Mouse (Mus musculus): ENCODE measurements at regions not wholly inside any gene's neighbourhood (a gene's known extent, or its start where the extent isn't known, plus 50 kb on each side); places are given as distances from the start of the nearest gene placed in this dataset.

DNA sequence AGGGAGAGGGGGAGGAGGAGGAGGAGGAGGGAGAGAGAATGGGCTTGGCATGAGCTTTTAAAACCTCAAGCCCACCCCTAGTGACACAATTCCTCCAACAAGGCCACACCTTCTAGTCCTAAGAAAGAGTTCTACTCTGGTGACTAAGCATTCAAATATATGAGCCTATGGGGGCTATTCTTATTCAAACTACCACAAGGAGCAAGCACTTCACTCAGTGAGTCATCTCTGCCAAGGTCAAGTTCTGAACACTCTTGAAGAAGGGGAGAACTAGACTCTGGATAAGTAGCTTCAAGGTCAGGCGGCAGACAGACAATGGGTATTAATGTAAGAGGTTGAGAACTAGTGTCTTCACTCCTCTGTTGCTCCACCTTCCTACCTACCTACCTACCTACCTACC, 239.0 kb upstream of the S100g start:
- H3K27ac ChIP-seq (ENCODE audit: low read depth): no peak overlapping the region

DNA sequence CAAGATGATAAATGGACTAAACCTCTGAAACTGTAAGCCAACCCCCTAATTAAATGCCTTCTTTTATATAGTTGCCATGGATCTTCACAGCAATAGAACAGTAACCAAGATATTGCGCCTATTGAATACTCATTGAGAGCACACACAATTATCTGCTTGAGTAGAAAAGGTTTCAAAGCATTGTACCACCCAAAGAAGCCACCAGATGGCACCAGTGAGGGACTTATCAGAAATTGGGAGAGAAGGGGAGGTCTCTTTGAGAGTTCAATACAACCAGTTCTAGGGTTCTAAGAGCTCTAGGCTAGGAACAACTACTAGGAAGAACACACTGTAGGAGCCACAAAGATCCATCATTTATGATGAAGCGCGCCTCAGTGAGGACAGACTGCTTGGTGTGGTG, 217.2 kb upstream of the S100g start:
- H3K27ac ChIP-seq (ENCODE audit: low read depth): no peak overlapping the region
- ATAC-seq (ENCODE audit: insufficient read depth, low read depth) (no peak), DNase-seq (ENCODE audit: low spot score) (no peak)
- H3K36me3 ChIP-seq (replicated peaks; ENCODE audit: control insufficient read depth, insufficient read depth, low read length): no peaks in the 10 kb centered on the region
- no peaks in the 10 kb centered on the region for H3K27me3 ChIP-seq (ENCODE audit: control insufficient read depth, insufficient read depth, low read length)
- 90% methylated on average over 3 of the region's 3 CpGs for WGBS
- no peak for TF ChIP-seq EP300 (IDR thresholded peaks at IDR 0.05; ENCODE audit: low read depth)
- peak; percentile 15; the same call in 1 of the 2 replicates for TF ChIP-seq CTCF (IDR thresholded peaks at IDR 0.05; ENCODE audit: low read depth)
- H3K4me1 ChIP-seq (ENCODE audit: control insufficient read depth, insufficient read depth): no peaks in the 10 kb centered on the region
- no peaks in the 10 kb centered on the region for H3K9me3 ChIP-seq (replicated peaks; ENCODE audit: control insufficient read depth, low read length)
- no peak overlapping the region for H3K4me2 ChIP-seq (ENCODE audit: low read depth, low read length)
- no peak overlapping the region for H3K4me3 ChIP-seq (ENCODE audit: low read depth, low read length)
- H3K9ac ChIP-seq (replicated peaks; ENCODE audit: low read depth, low read length): no peak overlapping the region

More for the DNA sequence above, 239.0 kb upstream of the S100g start:
- Histone ChIP-seq H3K9me3 (replicated peaks; ENCODE audit: control insufficient read depth, low read length) (no peaks in the 10 kb centered on the region), H3K9ac (replicated peaks; ENCODE audit: low read depth, low read length) (no peak overlapping the region), H3K4me1 (ENCODE audit: control insufficient read depth, insufficient read depth) (no peaks in the 10 kb centered on the region), H3K4me2 (ENCODE audit: low read depth, low read length) (no peak overlapping the region), H3K27me3 (ENCODE audit: control insufficient read depth, insufficient read depth, low read length) (no peaks in the 10 kb centered on the region), H3K36me3 (replicated peaks; ENCODE audit: control insufficient read depth, insufficient read depth, low read length) (no peaks in the 10 kb centered on the region), H3K4me3 (ENCODE audit: low read depth, low read length) (no peak overlapping the region)
- DNase-seq (ENCODE audit: low spot score): no peak
- WGBS: 80% methylated on average over 1 of the region's 1 CpGs
- no peak for ATAC-seq (ENCODE audit: insufficient read depth, low read depth)
- TF ChIP-seq EP300 (IDR thresholded peaks at IDR 0.05; ENCODE audit: low read depth) (no peak), CTCF (IDR thresholded peaks at IDR 0.05; ENCODE audit: low read depth) (no peak)

- H3K36me3 ChIP-seq (replicated peaks; ENCODE audit: control insufficient read depth, insufficient read depth, low read length): no peaks in the 10 kb centered on the region
- no peaks in the 10 kb centered on the region for H3K9me3 ChIP-seq (replicated peaks; ENCODE audit: control insufficient read depth, low read length)
- DNase-seq (ENCODE audit: low spot score) (no peak), ATAC-seq (ENCODE audit: insufficient read depth, low read depth) (no peak)
- WGBS: 81% methylated on average over 2 of the region's 2 CpGs
- no peaks in the 10 kb centered on the region for H3K4me1 ChIP-seq (ENCODE audit: control insufficient read depth, insufficient read depth)
- H3K4me3 ChIP-seq (ENCODE audit: low read depth, low read length): no peak overlapping the region
- no peak overlapping the region for H3K27ac ChIP-seq (ENCODE audit: low read depth)
- no peaks in the 10 kb centered on the region for H3K27me3 ChIP-seq (ENCODE audit: control insufficient read depth, insufficient read depth, low read length)
- no peak overlapping the region for H3K4me2 ChIP-seq (ENCODE audit: low read depth, low read length)
- no peak for TF ChIP-seq CTCF (IDR thresholded peaks at IDR 0.05; ENCODE audit: low read depth)
- no peak for TF ChIP-seq EP300 (IDR thresholded peaks at IDR 0.05; ENCODE audit: low read depth)
- H3K9ac ChIP-seq (replicated peaks; ENCODE audit: low read depth, low read length): no peak overlapping the region
Measured at GRCm38 (mm10) chrX:163164810-163165209, 200.4 kb upstream of the S100g start.

GRCm38 (mm10) chrX:163155251-163155650, 190.9 kb upstream of the S100g start:
- Histone ChIP-seq H3K27ac (ENCODE audit: low read depth) (no peak overlapping the region), H3K4me3 (ENCODE audit: low read depth, low read length) (no peak overlapping the region), H3K9ac (replicated peaks; ENCODE audit: low read depth, low read length) (no peak overlapping the region), H3K4me1 (ENCODE audit: control insufficient read depth, insufficient read depth) (no peaks in the 10 kb centered on the region), H3K9me3 (replicated peaks; ENCODE audit: control insufficient read depth, low read length) (no peaks in the 10 kb centered on the region), H3K36me3 (replicated peaks; ENCODE audit: control insufficient read depth, insufficient read depth, low read length) (no peaks in the 10 kb centered on the region), H3K4me2 (ENCODE audit: low read depth, low read length) (no peak overlapping the region), H3K27me3 (ENCODE audit: control insufficient read depth, insufficient read depth, low read length) (no peaks in the 10 kb centered on the region)
- DNase-seq (ENCODE audit: low spot score): no peak
- no peak for ATAC-seq (ENCODE audit: insufficient read depth, low read depth)
- TF ChIP-seq EP300 (IDR thresholded peaks at IDR 0.05; ENCODE audit: low read depth): no peak
- WGBS: 49% methylated on average over 5 of the region's 5 CpGs

DNA sequence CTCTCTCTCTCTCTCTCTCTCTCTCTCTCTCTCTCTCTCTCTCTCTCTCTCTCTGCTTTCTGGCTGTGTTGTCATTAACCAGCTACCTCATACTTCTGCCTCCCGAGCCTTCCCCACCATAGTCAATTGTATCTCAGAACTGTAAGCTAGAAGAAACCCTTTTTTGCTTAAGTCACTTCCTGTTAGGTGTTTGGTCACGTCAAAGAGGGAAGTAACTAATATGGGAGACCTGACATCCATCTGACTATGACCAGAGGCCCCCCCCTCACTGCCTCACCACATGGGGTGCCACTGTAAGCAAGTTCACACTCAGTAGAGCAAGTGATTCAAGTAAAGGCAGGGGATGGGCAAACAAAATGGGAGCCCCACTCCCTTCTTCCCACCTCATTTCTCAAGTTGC, 187.6 kb upstream of the S100g start:
- Histone ChIP-seq H3K4me3 (ENCODE audit: low read depth, low read length) (no peak overlapping the region), H3K4me1 (ENCODE audit: control insufficient read depth, insufficient read depth) (no peaks in the 10 kb centered on the region), H3K36me3 (replicated peaks; ENCODE audit: control insufficient read depth, insufficient read depth, low read length) (no peaks in the 10 kb centered on the region), H3K27ac (ENCODE audit: low read depth) (no peak overlapping the region), H3K4me2 (ENCODE audit: low read depth, low read length) (no peak overlapping the region), H3K9ac (replicated peaks; ENCODE audit: low read depth, low read length) (no peak overlapping the region), H3K27me3 (ENCODE audit: control insufficient read depth, insufficient read depth, low read length) (no peaks in the 10 kb centered on the region), H3K9me3 (replicated peaks; ENCODE audit: control insufficient read depth, low read length) (no peaks in the 10 kb centered on the region)
- DNase-seq (ENCODE audit: low spot score) (no peak), ATAC-seq (ENCODE audit: insufficient read depth, low read depth) (no peak)
- TF ChIP-seq EP300 (IDR thresholded peaks at IDR 0.05; ENCODE audit: low read depth) (no peak), CTCF (IDR thresholded peaks at IDR 0.05; ENCODE audit: low read depth) (no peak)
- WGBS: 39% methylated on average over 2 of the region's 2 CpGs

DNA sequence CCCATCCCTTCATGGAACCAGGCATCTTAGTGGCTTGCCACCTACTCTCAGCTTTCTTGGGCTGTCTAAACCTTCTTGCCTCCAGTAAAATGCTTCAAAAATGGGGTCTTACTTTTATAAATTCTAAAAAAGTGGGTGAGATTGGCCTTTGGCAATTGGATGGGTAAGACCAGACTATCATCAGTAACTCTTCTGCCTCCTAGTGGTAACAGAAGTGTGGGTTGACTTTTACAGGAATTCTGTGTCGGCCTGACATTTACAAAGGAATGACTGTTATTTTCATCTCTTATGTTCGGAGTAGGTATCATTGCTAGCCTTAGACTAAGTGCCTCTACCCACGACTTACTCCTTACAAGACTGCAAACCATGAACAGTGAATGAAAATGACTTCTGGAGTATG, 180.1 kb upstream of the S100g start:
- no peak overlapping the region for H3K9ac ChIP-seq (replicated peaks; ENCODE audit: low read depth, low read length)
- H3K36me3 ChIP-seq (replicated peaks; ENCODE audit: control insufficient read depth, insufficient read depth, low read length): no peaks in the 10 kb centered on the region
- no peaks in the 10 kb centered on the region for H3K4me1 ChIP-seq (ENCODE audit: control insufficient read depth, insufficient read depth)
- no peak overlapping the region for H3K27ac ChIP-seq (ENCODE audit: low read depth)
- no peaks in the 10 kb centered on the region for H3K27me3 ChIP-seq (ENCODE audit: control insufficient read depth, insufficient read depth, low read length)
- ATAC-seq (ENCODE audit: insufficient read depth, low read depth) (no peak), DNase-seq (ENCODE audit: low spot score) (no peak)
- H3K4me2 ChIP-seq (ENCODE audit: low read depth, low read length): no peak overlapping the region
- H3K4me3 ChIP-seq (ENCODE audit: low read depth, low read length): no peak overlapping the region
- 44% methylated on average over 3 of the region's 3 CpGs for WGBS
- no peaks in the 10 kb centered on the region for H3K9me3 ChIP-seq (replicated peaks; ENCODE audit: control insufficient read depth, low read length)
- TF ChIP-seq EP300 (IDR thresholded peaks at IDR 0.05; ENCODE audit: low read depth) (no peak), CTCF (IDR thresholded peaks at IDR 0.05; ENCODE audit: low read depth) (peak; percentile 19; the same call in 1 of the 2 replicates)
